Mouse (Mus musculus): ENCODE data around the gene Bri3bp. TPM values are rescaled to one million over a fixed set of nuclear protein-coding genes. Genes with fewer than 3 reads are reported as not detected.

The Bri3bp gene
- polyA plus RNA-seq, 1 experiment from 2014 or later: 35.6 TPM

- ATAC-seq (ENCODE audit: borderline replicate concordance, extremely low read depth, low FRiP score, low TSS enrichment): no peak
Observed at GRCm38 (mm10) chr5:125442136-125442995, 998 bp downstream of the Bri3bp start.

GRCm38 (mm10) chr5:125443335-125443734, 2.0 kb downstream of the Bri3bp start:
- H3K9ac ChIP-seq: no peak overlapping the region
- H3K4me1 ChIP-seq: peaks cover 12% of the 10 kb centered on the region
- no peak overlapping the region for H3K27ac ChIP-seq
- ATAC-seq (ENCODE audit: borderline replicate concordance, extremely low read depth, low FRiP score, low TSS enrichment): no peak
- WGBS: 80% methylated on average over 5 of the region's 5 CpGs
- no peak overlapping the region for H3K4me3 ChIP-seq
- no peaks in the 10 kb centered on the region for H3K27me3 ChIP-seq
- H3K36me3 ChIP-seq: no peaks in the 10 kb centered on the region
- H3K9me3 ChIP-seq: no peaks in the 10 kb centered on the region
- no peak overlapping the region for H3K4me2 ChIP-seq

More at GRCm38 (mm10) chr5:125442136-125442995, 998 bp downstream of the Bri3bp start:
- WGBS: 20% methylated on average over 27 of the region's 27 CpGs
- H3K9me3 ChIP-seq: no peaks in the 10 kb centered on the region
- no peaks in the 10 kb centered on the region for H3K27me3 ChIP-seq
- H3K4me1 ChIP-seq: peaks cover 12% of the 10 kb centered on the region
- H3K36me3 ChIP-seq: no peaks in the 10 kb centered on the region
- peak overlapping the region; percentile 98 for H3K4me3 ChIP-seq
- H3K27ac ChIP-seq: peak overlapping the region; percentile 77
- peak overlapping the region; percentile 79 for H3K4me2 ChIP-seq
- peak overlapping the region; percentile 78 for H3K9ac ChIP-seq

- no peak for ATAC-seq (ENCODE audit: borderline replicate concordance, extremely low read depth, low FRiP score, low TSS enrichment)
- H3K27ac ChIP-seq: no peak overlapping the region
- H3K27me3 ChIP-seq: no peaks in the 10 kb centered on the region
- WGBS: 67% methylated on average over 3 of the region's 3 CpGs
- H3K4me3 ChIP-seq: no peak overlapping the region
- H3K36me3 ChIP-seq: no peaks in the 10 kb centered on the region
- peaks cover 12% of the 10 kb centered on the region for H3K4me1 ChIP-seq
- no peaks in the 10 kb centered on the region for H3K9me3 ChIP-seq
- no peak overlapping the region for H3K9ac ChIP-seq
- no peak overlapping the region for H3K4me2 ChIP-seq
Observed at GRCm38 (mm10) chr5:125443915-125444314, 2.5 kb downstream of the Bri3bp start.

- Histone ChIP-seq H3K9ac (no peak overlapping the region), H3K27me3 (no peaks in the 10 kb centered on the region), H3K27ac (no peak overlapping the region), H3K4me1 (peaks cover 12% of the 10 kb centered on the region), H3K36me3 (no peaks in the 10 kb centered on the region), H3K9me3 (no peaks in the 10 kb centered on the region), H3K4me3 (no peak overlapping the region), H3K4me2 (no peak overlapping the region)
- WGBS: 88% methylated on average over 4 of the region's 4 CpGs
- ATAC-seq (ENCODE audit: borderline replicate concordance, extremely low read depth, low FRiP score, low TSS enrichment): no peak
Observed at GRCm38 (mm10) chr5:125444554-125444953, 3.2 kb downstream of the Bri3bp start.

GRCm38 (mm10) chr5:125446344-125446743, 5.0 kb downstream of the Bri3bp start:
- H3K9ac ChIP-seq: no peak overlapping the region
- ATAC-seq (ENCODE audit: borderline replicate concordance, extremely low read depth, low FRiP score, low TSS enrichment): no peak
- H3K27ac ChIP-seq: no peak overlapping the region
- no peaks in the 10 kb centered on the region for H3K36me3 ChIP-seq
- H3K27me3 ChIP-seq: no peaks in the 10 kb centered on the region
- no peak overlapping the region for H3K4me2 ChIP-seq
- no peaks in the 10 kb centered on the region for H3K9me3 ChIP-seq
- WGBS: 84% methylated on average over 7 of the region's 7 CpGs
- H3K4me3 ChIP-seq: no peak overlapping the region
- peaks cover 8% of the 10 kb centered on the region for H3K4me1 ChIP-seq

GRCm38 (mm10) chr5:125448026-125448425, 6.7 kb downstream of the Bri3bp start:
- H3K4me1 ChIP-seq: no peaks in the 10 kb centered on the region; the same call in 1 of the 2 replicates
- no peaks in the 10 kb centered on the region for H3K27me3 ChIP-seq
- no peak overlapping the region for H3K4me2 ChIP-seq
- ATAC-seq (ENCODE audit: borderline replicate concordance, extremely low read depth, low FRiP score, low TSS enrichment): no peak
- no peak overlapping the region for H3K27ac ChIP-seq
- 0 out of 2 replicates have a peak, but pooled peaks cover 14% of the 10 kb centered on the region for H3K36me3 ChIP-seq
- no peak overlapping the region for H3K4me3 ChIP-seq
- WGBS: 78% methylated on average over 3 of the region's 3 CpGs
- H3K9me3 ChIP-seq: no peaks in the 10 kb centered on the region
- H3K9ac ChIP-seq: no peak overlapping the region

GRCm38 (mm10) chr5:125448631-125449030, 7.3 kb downstream of the Bri3bp start:
- Histone ChIP-seq H3K27me3 (no peaks in the 10 kb centered on the region), H3K9me3 (no peaks in the 10 kb centered on the region), H3K4me2 (no peak overlapping the region), H3K9ac (no peak overlapping the region), H3K4me3 (no peak overlapping the region), H3K27ac (no peak overlapping the region), H3K36me3 (0 out of 2 replicates have a peak, but pooled peaks cover 14% of the 10 kb centered on the region), H3K4me1 (no peaks in the 10 kb centered on the region; the same call in 1 of the 2 replicates)
- no peak for ATAC-seq (ENCODE audit: borderline replicate concordance, extremely low read depth, low FRiP score, low TSS enrichment)
- 90% methylated on average over 4 of the region's 4 CpGs for WGBS

GRCm38 (mm10) chr5:125449306-125449705, 7.9 kb downstream of the Bri3bp start:
- H3K36me3 ChIP-seq: peaks cover 16% of the 10 kb centered on the region; the same call in 1 of the 2 replicates
- H3K27ac ChIP-seq: no peak overlapping the region
- H3K4me2 ChIP-seq: no peak overlapping the region
- H3K27me3 ChIP-seq: no peaks in the 10 kb centered on the region
- H3K9me3 ChIP-seq: no peaks in the 10 kb centered on the region
- no peaks in the 10 kb centered on the region for H3K4me1 ChIP-seq
- no peak overlapping the region for H3K4me3 ChIP-seq
- ATAC-seq (ENCODE audit: borderline replicate concordance, extremely low read depth, low FRiP score, low TSS enrichment): no peak
- no peak overlapping the region for H3K9ac ChIP-seq
- WGBS: 75% methylated on average over 5 of the region's 5 CpGs

- Histone ChIP-seq H3K4me2 (no peak overlapping the region), H3K27ac (no peak overlapping the region), H3K4me3 (no peak overlapping the region), H3K27me3 (no peaks in the 10 kb centered on the region), H3K36me3 (peaks cover 33% of the 10 kb centered on the region), H3K9ac (no peak overlapping the region), H3K4me1 (no peaks in the 10 kb centered on the region), H3K9me3 (no peaks in the 10 kb centered on the region)
- 86% methylated on average over 9 of the region's 9 CpGs for WGBS
- no peak for ATAC-seq (ENCODE audit: borderline replicate concordance, extremely low read depth, low FRiP score, low TSS enrichment)
Observed at GRCm38 (mm10) chr5:125452573-125452972, 11.2 kb downstream of the Bri3bp start.

GRCm38 (mm10) chr5:125456100-125456499, 14.7 kb downstream of the Bri3bp start:
- Histone ChIP-seq H3K4me2 (no peak overlapping the region), H3K9me3 (no peaks in the 10 kb centered on the region), H3K4me3 (no peak overlapping the region), H3K4me1 (no peaks in the 10 kb centered on the region), H3K36me3 (peaks cover 33% of the 10 kb centered on the region), H3K9ac (no peak overlapping the region), H3K27me3 (no peaks in the 10 kb centered on the region), H3K27ac (no peak overlapping the region)
- ATAC-seq (ENCODE audit: borderline replicate concordance, extremely low read depth, low FRiP score, low TSS enrichment): no peak
- WGBS: 89% methylated on average over 6 of the region's 6 CpGs

- Histone ChIP-seq H3K4me1 (no peaks in the 10 kb centered on the region), H3K4me2 (no peak overlapping the region), H3K4me3 (no peak overlapping the region), H3K9me3 (no peaks in the 10 kb centered on the region), H3K36me3 (peaks cover 23% of the 10 kb centered on the region), H3K27ac (no peak overlapping the region), H3K9ac (no peak overlapping the region), H3K27me3 (no peaks in the 10 kb centered on the region)
- WGBS: 86% methylated on average over 6 of the region's 6 CpGs
- no peak for ATAC-seq (ENCODE audit: borderline replicate concordance, extremely low read depth, low FRiP score, low TSS enrichment)
Observed at GRCm38 (mm10) chr5:125457538-125457937, 16.2 kb downstream of the Bri3bp start.

- Histone ChIP-seq H3K27me3 (no peaks in the 10 kb centered on the region), H3K9me3 (no peaks in the 10 kb centered on the region), H3K36me3 (peaks cover 6% of the 10 kb centered on the region; the same call in 1 of the 2 replicates), H3K4me3 (no peak overlapping the region), H3K4me2 (no peak overlapping the region), H3K27ac (no peak overlapping the region), H3K9ac (no peak overlapping the region), H3K4me1 (peaks cover 6% of the 10 kb centered on the region)
- 65% methylated on average over 3 of the region's 3 CpGs for WGBS
- ATAC-seq (ENCODE audit: borderline replicate concordance, extremely low read depth, low FRiP score, low TSS enrichment): no peak
Observed at GRCm38 (mm10) chr5:125460574-125460973, 19.2 kb downstream of the Bri3bp start.

Data from lung, embryonic 15.5 days (tissue).